Comparison of ENCODE assay signal across 15 mouse cellular contexts in the genomic region with DNA sequence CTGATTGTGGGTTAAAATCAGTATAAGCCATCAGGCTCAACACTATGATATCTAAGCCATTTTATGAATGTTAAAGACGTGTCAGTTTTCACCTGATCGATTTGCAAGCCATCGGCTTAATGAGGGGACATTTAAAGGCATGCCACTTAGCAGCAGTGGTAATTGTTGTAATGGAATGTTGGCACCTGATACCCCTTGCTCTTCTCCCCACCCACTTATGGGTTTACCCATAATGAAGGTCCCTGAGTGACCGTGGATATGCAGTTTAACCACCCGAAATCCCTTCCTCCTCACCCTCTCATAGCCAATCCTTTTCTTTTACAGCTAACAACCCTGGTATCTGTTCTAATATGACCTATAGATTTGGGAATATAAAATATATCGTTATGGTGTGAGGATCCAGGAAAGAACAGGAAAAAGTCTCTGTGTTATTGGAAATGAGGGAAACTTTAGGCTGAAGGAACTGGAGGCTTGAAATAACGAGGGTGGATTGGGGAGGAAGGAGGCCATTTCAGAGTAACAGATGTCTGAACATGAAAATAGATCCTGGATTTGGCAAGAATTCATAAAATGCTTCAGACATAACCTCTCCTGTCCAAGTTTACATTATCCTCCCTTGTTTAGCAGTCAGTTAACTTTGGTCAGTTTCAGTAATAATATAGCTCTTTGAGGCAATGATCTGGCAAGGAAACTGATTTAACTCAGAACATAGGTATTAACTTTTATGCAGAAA.
"Had no signal": no experiment of that assay in that cellular context is flagged by ENCODE, and none has a peak within 500 bp of the region (broad histone marks: within the 10 kb centered on the region; RNA-seq: fewer than 3 reads in every experiment).

No protein-coding gene starts in this region.

- H3K9ac ChIP-seq: limb, embryonic 13.5 days; liver, embryonic 15.5 days; midbrain, embryonic 15.5 days had no signal

- H3K4me1 ChIP-seq: limb, embryonic 13.5 days; liver, embryonic 15.5 days; megakaryocyte, embryonic 14.5 days; midbrain, embryonic 15.5 days had no signal

- H3K27ac ChIP-seq: kidney, postnatal 0 days; limb, embryonic 13.5 days; liver, embryonic 15.5 days; macrophage; stomach, postnatal 0 days had no signal

- DNase-seq: kidney, adult 9 months; kidney, postnatal 36 days; lung, adult 2 months; lung, postnatal 10 days; right cerebral cortex, adult 18-20 months; thymus, postnatal 4 days had no signal

- H3K36me3 ChIP-seq: limb, embryonic 13.5 days; liver, embryonic 15.5 days; midbrain, embryonic 15.5 days had no signal

- H3K9me3 ChIP-seq: limb, embryonic 13.5 days; liver, embryonic 15.5 days; midbrain, embryonic 15.5 days had no signal

- H3K4me3 ChIP-seq: limb, embryonic 13.5 days; liver, embryonic 15.5 days; megakaryocyte, embryonic 14.5 days had no signal

- H3K27me3 ChIP-seq: limb, embryonic 13.5 days; liver, embryonic 15.5 days; megakaryocyte, embryonic 14.5 days; midbrain, embryonic 15.5 days had no signal

- H3K4me2 ChIP-seq: limb, embryonic 13.5 days; liver, embryonic 11.5 days; liver, embryonic 15.5 days; midbrain, embryonic 11.5 days had no signal
